Mouse (Mus musculus): ENCODE results near the gene Nln.
A peak's percentile ranks its signal among the peaks of the same experiment; 100 is the strongest.

The Nln gene

DNA sequence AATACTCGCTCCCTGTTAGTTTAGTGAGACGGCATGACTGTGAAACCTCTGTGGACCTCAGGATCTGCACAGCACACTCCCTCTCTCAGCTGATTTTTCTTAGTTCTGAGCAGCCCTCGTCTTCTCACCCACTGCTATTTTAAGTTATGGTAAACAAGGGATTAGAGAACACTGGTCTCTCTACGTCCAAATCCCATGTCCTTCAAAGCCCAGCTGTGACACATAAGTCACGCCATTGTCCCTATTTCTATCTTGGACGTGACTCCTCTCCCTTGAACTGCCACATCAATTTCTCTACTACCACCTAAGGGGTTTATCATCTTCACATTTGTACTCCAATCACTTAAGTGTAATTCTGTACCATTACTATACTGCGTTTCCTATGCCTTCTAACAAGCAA is 13.5 kb downstream of the Nln start:
- no peak for DNase-seq (ENCODE audit: low read depth, low spot score)

DNA sequence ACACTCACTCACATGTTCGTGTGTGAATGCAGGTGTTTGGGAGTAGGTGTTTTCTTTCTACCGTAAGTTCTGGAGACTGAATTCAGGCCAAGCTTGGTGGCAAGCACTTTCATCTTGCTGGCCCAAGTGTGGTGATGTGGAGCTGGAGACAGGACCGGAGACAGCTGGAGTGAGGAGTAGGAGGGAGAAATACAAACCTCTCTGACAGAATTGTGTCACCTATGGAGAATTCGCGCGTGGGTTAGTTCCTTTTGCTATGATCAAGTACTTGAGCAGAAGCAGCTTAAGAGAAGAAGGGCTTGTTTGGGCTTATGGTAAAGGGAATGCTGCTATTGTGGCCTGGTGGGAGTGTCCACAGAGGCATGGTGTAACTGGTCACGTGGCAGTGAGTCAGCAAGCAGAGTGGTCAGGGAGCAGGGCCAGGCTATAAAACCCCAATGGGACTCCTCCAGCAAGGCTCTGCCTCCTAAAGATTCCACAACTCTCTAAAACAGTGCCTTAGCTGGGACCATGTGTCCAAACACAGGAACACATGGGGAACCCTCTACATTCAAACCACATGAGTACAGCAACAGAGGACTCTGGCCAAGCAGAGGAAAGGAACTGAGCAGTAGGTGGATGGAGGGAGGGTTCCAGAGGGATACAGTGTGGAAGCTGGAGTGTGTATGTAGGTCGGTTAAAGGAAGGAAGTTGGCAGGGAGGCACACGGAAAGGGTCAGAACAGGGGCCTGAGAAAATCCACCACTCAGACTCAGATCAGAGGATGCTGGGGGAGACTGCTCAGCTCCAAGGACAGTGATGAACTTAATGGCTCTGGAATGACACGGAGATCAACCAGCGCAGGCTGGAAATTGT is 14.7 kb downstream of the Nln start:
- DNase-seq (ENCODE audit: low read depth, low spot score), result no peak

DNA sequence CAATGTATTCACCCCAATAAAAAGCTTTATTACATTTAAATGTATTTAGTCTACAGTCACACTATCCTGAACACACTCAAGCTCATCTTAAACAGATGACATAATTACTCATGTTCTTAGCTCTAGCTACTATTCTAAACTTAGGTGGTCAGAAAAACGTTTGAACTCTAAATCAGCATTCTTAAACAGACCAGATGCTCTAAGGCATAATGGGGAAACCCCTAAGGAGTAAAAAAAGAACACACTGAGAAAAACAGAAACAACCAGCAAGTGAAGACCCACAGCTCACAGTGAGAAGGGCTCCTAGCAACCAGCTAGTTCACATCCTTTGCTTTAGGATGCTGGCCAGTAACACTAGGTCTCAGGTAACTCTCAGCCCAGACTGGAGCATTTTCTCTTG is 17.7 kb downstream of the Nln start:
- peak; percentile 8 for DNase-seq (ENCODE audit: low read depth, low spot score)

DNA sequence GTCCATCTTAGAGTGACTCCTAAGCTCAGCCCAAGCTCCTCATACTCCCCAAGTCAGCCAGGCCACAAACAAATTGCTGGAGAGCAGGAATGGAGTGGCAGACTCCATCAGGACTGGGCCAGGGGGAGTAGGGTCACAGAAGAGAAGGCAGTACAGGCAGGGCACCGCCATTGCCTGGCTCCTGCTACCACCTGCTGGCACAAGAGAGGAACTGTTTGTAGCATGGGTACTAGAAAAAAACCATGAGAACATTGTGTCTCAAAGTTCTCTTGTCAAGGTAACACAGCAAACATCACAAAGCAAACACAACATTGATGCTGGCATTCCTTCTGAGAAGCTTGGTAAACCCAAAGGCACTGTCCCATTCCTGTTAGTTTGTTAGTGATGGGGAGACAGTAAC is 20.0 kb downstream of the Nln start:
- peak; percentile 71 for DNase-seq (ENCODE audit: low read depth, low spot score)

DNA sequence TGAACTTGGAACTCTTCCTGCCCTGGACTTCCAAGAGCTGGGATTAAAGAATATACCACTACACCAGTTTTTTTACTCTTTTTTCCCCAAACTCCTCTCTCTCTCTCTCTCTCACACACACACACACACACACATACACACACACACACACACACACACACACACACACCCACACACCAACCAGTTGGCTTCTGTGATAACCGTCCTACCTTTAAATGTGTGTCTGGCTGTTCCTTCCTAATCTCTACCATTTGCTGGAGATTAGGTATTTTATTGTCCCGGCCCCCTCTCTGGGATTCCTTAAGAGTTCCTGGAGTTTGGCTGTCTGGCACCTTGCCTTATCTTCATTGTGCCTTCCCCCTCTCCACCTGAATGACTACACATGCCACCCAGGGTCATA is 24.8 kb downstream of the Nln start:
- DNase-seq (ENCODE audit: low read depth, low spot score), result no peak

DNA sequence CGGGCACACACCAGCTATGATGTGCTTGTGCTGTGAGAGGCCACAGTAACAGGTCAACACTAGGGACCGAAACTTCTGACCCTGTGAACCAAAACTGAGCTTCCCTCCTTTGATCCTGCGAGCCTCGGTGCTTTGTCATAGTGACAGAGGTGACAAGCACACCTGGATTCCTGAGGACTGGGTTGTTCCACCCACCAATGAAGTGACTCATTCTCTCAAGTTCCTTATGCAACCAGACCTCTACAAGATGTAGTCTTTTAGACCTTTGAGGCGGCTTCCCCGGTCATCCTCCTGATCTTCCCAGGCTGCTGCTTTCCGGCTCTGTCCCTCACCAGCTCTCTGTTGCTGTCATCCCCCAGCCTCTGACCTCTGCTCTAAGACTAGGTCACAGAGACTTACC is 26.9 kb downstream of the Nln start:
- no peak for DNase-seq (ENCODE audit: low read depth, low spot score)

DNA sequence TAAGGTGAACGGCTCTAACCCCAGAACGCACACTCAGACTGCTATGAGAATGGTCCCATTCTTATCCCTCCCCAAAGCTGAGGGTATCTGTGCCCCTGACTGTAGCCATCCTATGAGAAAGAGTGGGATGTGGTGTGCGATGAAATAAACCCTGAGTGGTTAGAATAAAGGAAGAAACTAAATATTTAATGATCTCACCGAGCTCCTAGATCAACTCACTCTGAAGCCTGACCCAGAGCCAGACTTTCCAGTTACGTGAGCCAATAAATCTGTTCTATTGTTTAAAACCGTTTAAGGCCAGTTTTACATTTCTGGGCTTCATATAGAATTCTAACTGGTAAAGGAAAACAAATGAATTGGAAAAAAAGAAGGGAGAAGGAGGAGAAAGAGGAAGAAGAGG is 32.4 kb downstream of the Nln start:
- no peak for DNase-seq (ENCODE audit: low read depth, low spot score)

DNA sequence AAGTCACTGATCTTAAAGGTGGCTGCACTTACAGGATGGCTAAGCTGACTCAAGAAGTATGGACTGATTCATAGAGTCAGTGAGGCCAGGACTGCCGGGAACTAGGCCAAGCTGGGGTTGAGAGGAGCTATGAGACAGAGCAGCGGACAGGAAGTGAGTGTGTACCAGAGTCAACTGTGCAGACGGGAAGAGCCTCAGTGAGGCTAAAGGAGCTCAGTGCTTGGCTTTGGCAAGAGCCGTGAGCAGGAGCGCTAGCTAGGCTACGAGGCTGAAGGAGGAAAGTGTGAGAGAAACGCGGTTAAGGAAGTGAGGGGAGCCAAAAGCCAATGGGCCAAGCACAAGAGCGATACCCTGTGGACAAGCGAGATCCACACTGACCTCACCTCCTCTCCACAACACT is 34.7 kb downstream of the Nln start:
- peak; percentile 4 for DNase-seq (ENCODE audit: low read depth, low spot score)

DNA sequence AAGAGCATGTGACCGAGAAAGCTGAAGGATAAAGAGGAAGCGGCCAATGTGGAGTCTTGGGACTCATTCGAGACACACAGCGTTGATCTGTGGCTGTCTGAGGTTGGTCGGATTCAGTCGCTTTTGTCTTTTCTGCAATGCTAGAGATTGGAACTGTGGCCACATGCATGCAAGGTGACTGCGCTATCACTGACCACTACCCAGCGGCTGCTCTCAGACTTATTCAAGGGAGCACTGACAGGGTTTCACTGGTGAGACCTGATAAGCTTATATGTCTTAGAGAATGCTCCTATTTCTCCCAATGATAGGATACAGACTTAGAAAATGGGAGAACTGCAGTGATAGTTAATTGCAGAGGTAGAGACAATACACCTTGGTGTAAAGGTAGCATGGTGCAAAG is 35.2 kb downstream of the Nln start:
- no peak for DNase-seq (ENCODE audit: low read depth, low spot score)

DNA sequence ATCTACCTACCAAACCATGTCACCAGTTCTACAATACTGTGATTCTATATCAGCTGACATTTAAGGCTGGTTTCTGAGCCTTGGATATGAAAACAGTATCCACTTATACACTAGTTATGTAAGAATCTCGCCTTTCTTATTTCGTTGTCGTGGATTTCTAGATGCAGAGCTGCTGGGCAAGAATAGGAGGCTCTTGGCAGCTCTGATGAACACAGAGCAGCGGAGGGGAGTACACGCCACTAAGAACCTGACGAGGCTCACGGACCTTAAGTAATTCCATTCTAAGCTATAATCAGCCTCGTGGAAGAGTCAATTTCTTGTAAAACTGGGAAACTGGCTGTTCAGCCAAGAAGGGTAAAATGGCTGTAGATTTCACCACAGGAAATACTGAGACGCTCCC is 37.1 kb downstream of the Nln start:
- DNase-seq (ENCODE audit: low read depth, low spot score), result no peak

DNA sequence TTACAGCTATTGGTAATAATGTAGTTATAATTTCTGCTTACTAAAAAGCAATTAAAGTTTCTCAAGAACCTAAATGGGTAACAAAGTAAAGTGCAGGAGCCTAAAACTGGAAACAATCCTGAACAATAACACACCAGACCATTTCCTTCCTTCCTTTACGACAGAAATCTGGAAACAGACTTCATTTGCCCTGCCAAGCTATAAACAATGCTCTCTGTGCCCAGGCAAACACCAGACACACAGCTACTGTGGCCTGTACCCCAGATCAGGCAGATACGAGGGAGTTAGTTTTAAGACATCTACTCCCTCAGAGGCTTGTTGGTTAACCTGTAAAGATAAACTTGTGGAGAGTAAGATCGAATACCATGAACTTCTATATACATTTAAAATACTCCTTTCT is 38.7 kb downstream of the Nln start:
- DNase-seq (ENCODE audit: low read depth, low spot score), result no peak

DNA sequence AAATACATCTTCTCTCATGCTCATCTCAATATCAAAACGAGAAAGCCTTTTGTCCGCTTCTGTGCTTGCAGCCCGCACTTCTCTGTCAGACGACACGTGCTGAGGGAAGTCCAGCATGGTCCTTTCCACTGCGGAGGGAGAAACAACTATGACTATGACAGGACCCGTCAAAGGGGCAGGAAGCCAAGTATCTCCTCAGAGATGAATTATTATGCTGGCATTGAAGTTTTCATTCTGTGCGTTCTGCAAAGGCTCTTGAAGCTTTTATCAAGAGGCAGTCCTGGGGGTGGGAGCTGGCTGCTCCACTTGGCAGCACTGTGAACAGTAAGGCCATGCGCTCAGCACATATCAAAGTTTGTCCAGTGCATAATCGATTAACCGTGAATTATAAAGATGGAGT is 40.2 kb downstream of the Nln start:
- DNase-seq (ENCODE audit: low read depth, low spot score), result no peak

DNA sequence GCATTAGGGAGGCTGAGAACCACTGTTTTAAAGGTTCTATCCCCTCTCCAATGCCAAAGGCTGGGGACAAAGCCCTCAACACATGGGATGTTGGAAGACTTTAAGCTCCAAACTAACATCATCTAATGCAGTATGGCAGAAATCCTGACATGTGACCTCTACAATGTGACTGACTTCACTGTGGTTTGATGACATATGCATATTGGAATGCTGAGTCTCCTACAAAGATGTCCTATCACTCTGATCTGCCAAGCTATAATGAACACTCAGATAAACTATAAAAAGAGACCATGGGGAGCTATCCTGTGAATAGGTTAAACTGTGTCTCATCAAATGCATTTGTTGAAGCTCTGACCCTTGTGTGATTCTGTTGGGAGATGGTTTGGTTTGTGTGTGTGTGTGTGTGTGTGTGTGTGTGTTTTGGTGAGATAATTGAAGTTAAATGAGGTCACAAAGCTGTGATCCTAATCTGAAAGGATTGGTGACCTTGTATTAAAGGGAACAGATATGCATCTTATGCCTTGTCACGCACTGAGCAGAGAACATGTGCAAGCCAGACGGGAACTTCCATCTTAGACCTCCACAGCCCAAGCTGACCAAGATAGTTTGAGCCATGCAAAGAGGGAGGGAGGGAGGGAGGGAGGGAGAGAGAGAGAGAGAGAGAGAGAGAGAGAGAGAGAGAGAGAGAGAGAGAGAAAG is 43.6 kb downstream of the Nln start:
- no peak for DNase-seq (ENCODE audit: low read depth, low spot score)

DNA sequence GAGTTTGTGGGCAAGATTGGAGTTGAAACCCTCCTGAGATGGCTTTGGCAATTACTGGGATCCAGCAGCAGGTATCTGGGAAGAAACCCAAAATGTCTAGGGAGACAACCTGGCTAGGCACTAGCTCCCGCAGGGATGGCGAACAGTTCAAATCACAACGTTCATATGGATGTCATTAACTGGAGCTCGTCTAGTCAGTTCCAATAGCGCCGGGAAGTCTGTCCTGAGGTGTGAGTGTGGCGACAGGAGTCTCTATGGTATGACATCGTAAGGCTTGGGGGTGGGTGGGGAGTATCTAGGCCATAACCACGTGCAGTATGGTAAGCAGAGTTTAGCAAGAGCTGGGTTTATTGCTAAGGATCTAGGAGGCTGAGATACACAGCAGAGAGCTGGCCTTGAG is 46.4 kb downstream of the Nln start:
- no peak for DNase-seq (ENCODE audit: low read depth, low spot score)

DNA sequence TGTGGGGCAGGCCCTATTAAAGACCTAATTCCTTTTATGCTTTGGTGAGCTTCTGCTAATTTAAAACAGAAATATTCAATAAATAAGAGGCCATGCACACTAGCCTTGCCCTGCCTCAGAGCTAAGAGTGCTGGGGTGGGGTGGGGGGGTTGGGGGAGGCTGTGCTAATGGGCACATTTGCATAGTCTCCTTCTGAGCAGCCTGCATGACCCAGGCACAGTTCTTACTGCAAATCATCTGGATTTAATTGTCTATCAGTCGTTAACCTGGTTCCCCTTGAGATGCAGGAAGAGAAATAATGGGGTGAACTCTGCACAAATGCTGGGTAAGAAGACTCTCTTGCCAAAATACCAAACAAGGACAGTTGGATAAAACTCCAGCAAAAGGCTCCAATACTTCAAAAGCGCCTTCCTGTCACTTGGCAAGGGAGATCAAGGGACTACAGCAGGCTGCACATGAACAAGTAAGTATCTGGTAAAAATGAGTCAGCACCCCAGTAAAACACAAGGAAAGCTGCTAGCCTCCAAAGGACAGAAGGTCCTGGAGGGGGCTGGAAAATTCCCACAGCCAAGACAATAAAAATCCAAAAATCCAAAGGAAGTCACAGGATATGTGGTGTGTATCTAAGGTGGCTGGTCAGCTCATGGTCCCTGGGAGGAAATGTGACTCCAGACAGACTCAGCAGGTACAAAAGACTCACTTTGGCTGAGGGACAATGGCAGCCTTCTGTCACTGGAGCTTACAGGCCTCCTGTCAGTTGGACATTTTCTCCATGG is 47.3 kb downstream of the Nln start:
- DNase-seq (ENCODE audit: low read depth, low spot score), result no peak

DNA sequence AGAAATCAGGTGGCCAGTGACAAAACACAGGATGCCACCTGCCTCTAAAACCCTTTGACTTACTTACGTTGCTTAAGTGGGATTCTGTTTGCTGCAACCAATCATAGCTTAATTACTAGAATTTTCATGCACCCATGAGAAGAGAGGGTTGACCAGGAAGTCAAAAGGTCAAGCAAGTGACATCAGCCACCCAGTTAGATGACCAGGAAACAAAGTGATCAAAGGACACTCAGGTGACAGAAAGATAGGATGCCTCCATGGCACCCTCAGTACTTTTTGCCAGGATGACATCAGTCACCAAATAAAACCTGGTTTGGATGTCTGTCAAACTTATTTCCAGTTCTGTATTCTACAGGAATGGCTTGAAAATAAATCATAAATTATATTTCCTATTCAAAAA is 49.2 kb downstream of the Nln start:
- DNase-seq (ENCODE audit: low read depth, low spot score), result no peak

DNA sequence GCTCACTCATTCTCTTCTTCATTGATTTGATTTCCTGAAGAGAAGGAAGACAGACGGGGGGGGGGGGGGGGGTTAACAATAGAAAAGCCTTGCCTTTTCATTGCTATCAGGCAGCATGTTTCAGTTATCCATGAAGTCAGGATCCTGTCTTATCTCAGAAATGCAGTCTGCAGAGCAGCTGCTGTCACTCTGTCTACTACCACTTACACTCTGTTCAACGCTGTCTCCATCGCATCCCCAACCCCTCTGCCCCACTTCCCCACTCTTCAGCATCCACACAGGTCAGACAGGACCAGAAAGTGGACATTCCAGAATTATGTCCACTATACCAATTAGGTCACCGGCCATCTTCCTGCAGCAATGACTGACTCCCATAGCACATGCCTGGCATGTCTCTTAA is 49.9 kb downstream of the Nln start:
- DNase-seq (ENCODE audit: low read depth, low spot score), result no peak

DNA sequence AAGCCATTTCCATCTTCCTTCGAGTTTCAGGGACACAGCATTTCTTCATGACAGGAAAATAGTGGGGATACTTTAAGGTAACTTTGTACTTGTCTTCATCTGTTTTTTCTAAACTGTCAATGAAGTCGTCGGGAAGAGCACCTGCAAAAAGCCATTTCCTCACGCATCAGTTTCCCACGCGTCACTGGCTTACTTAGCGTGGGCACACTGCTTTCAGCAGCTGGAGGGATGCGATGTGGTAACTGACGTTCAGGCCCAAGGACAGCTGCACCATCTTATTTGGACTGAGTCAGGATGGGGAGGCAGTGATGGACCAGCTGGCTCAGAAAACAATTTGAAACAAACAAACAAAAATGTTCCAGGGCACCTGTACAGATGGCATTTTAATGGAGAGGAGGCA is 50.7 kb downstream of the Nln start:
- DNase-seq (ENCODE audit: low read depth, low spot score), result no peak

DNA sequence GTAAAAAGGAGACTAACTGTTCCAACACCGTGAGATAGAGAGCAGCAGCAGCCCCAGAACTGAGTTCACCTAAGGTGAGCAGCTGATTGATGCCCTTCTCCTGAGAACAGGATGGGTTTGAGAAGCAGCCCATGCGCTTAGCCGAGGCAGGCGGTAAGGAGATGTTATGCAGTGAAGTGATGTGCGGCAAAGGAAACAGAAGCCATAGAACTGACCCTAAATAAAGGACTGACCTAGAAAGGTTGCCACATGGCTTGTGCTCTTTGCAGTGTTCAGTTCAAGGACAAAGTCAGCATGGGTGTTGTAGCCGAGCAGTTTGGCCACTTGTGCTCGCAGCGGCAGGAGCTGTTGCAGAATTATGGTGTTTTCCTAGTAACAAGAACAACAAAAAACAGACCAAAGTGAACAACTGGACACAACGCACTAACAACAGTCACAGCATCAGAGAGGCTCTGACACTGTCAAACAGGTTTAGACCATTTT is 57.1 kb downstream of the Nln start:
- DNase-seq (ENCODE audit: low read depth, low spot score), result no peak

DNA sequence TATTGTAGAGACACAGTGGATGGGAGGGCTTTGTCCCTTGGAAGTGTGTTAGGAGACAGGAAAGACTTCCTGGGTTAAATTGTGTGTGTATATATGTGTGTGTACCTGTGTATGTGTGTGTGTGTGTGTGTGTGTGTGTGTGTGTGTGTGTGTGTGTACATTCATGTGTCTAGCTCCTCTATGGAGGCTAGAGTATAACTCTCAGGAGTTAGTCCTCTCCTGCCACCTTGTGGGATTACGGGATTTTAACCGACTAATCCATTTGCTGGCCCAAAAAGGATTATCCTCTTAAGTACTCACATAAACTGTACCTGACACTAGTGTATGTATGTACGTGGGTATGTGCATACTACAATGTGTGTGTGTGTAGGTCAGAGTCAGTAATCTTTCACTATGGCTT is 60.6 kb downstream of the Nln start:
- DNase-seq (ENCODE audit: low read depth, low spot score), result peak; percentile 5

DNA sequence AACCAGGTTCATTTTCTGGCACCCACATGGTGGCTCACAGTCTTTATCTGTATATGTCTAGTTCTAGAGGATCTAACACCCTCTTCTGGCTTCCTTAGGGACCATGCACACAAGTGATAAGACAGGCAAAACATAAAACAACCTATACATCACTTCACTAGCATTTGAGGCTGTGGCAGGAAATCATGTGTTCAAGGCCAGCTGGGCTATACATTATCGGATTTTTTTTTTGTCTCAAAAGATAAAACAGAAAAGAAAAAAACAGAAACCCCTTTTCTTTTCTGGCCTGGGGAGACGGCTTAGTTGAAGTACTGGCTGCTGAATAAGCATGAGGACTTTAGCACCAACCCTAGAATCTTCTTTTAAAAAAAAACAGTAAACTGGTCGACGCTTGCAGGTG is 64.3 kb downstream of the Nln start:
- no peak for DNase-seq (ENCODE audit: low read depth, low spot score)

DNA sequence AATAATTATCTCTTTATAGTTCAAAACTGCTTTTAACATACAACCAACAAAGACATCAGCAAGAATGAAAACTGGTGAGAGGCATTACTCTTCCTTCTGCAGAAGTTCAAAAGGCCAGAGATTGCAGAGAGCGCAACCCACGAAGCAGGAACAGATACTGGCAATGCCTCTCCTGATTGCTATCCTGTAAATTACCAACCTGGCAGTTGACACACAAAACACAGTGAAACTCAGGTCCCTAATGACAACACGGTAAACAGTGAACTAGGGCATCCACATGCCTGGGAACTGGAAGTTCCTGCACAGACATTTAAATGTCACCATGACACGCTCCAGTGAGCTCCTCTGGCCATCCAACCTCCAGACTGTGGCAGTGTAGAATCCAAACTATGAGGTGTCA is 65.1 kb downstream of the Nln start:
- DNase-seq (ENCODE audit: low read depth, low spot score), result no peak

Data from CD4-positive, CD25-positive, alpha-beta regulatory T cell, adult 2 months (primary cell).